Mouse (Mus musculus) embryonic facial prominence, embryonic 10.5 days (tissue): Measurements from ENCODE around the gene Slc26a1. TPM values are rescaled to one million over a fixed set of nuclear protein-coding genes. Genes with fewer than 3 reads are reported as not detected.

Experiments used
- DNase-seq: peaks from one replicate; pipeline ENCODE4 v3.0.0-alpha.2; 2017; ENCODE audit warnings: low spot score
- H3K27ac ChIP-seq: fragments of 300-500 bp; sonication (generic); replicated peaks from 2 replicates; pipeline ENCODE4 v1.5.1; 2016; ENCODE audit warnings: mild to moderate bottlenecking
- H3K27me3 ChIP-seq: fragments of 300-500 bp; sonication (generic); replicated peaks from 2 replicates; pipeline ENCODE4 v1.6.1; 2016; ENCODE audit warnings: low read depth, mild to moderate bottlenecking; ENCODE audit not compliant: poor library complexity, severe bottlenecking
- H3K36me3 ChIP-seq: fragments of 300-500 bp; sonication (generic); replicated peaks from 2 replicates; pipeline ENCODE4 v1.6.1; 2016; ENCODE audit warnings: mild to moderate bottlenecking, moderate library complexity
- H3K4me1 ChIP-seq: fragments of 300-500 bp; sonication (generic); 2 replicates; pipeline ENCODE4 v1.6.1; 2016
- H3K4me3 ChIP-seq: fragments of 300-500 bp; sonication (generic); 2 replicates; pipeline ENCODE4 v1.5.1; 2016; ENCODE audit warnings: mild to moderate bottlenecking, moderate library complexity
- H3K9me3 ChIP-seq: fragments of 300-500 bp; sonication (generic); 2 replicates; pipeline ENCODE4 v1.6.1; 2016; ENCODE audit warnings: mild to moderate bottlenecking
- WGBS: fragments of 180-500 bp; shearing (Covaris S2); methylation state at CpG from one replicate; pipeline ENCODE4 v1.1.7; 2016; 5-methylcytosine and 5-hydroxymethylcytosine counted together
- polyA plus RNA-seq: library from polyadenylated mRNA; unstranded; fragments of >200 nt; fragmentation: Nextera tagmentation; extraction: Ambion mirVana; gene quantifications from 2 replicates; pipeline ENCODE4 v1.2.1, GENCODE M21; 2016

Slc26a1 gene
- polyA plus RNA-seq, 1 experiment from 2014 or later, result 0.92 TPM

GRCm38 (mm10) chr5:108665066-108665465 lies 10.3 kb downstream of the Slc26a1 start:
- H3K27ac ChIP-seq, result no peak overlapping the region
- peaks cover 22% of the 10 kb centered on the region for H3K4me1 ChIP-seq
- no peak overlapping the region for H3K4me3 ChIP-seq
- no peak for DNase-seq
- WGBS, result 47% methylated on average over 3 of the region's 3 CpGs
- H3K27me3 ChIP-seq, result peaks cover 6% of the 10 kb centered on the region; the same call in 1 of the 2 replicates
- no peaks in the 10 kb centered on the region for H3K36me3 ChIP-seq
- H3K9me3 ChIP-seq, result no peaks in the 10 kb centered on the region

DNA sequence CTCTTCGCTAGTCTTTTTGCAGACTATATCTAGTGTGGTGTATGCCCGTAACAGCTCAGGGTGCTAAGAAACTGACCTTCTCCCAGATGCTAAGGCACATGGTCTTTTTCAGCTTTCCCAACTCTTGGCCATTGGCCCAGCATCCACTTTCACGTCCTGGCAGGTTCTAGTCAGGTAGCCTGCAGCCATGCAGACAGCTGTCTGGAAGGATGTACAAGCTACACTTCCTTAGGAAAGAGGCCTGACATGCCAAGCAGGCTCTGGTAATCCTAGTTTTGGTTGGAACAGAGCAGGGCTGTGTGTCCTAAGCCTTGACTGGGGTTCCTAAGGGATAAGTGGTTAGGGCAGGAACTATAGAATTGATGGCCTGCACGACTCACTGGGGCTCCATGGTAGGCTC lies 12.6 kb downstream of the Slc26a1 start:
- DNase-seq, result no peak
- 86% methylated on average over 4 of the region's 4 CpGs for WGBS
- Histone ChIP-seq H3K27ac (no peak overlapping the region), H3K27me3 (peaks cover 6% of the 10 kb centered on the region; the same call in 1 of the 2 replicates), H3K4me3 (no peak overlapping the region), H3K4me1 (peaks cover 20% of the 10 kb centered on the region), H3K36me3 (peaks cover 9% of the 10 kb centered on the region; the same call in 1 of the 2 replicates), H3K9me3 (no peaks in the 10 kb centered on the region)

GRCm38 (mm10) chr5:108660632-108661268 lies 14.6 kb downstream of the Slc26a1 start:
- Histone ChIP-seq H3K27ac (peak overlapping the region; percentile 86), H3K9me3 (no peaks in the 10 kb centered on the region), H3K4me1 (peaks cover 20% of the 10 kb centered on the region), H3K27me3 (peaks cover 6% of the 10 kb centered on the region; the same call in 1 of the 2 replicates), H3K36me3 (peaks cover 27% of the 10 kb centered on the region), H3K4me3 (peak overlapping the region; percentile 81)
- 14% methylated on average over 36 of the region's 36 CpGs for WGBS
- DNase-seq, result peak; percentile 92

- 11% methylated on average over 24 of the region's 24 CpGs for WGBS
- peaks cover 20% of the 10 kb centered on the region for H3K4me1 ChIP-seq
- peak within 1 kb of the TSS; percentile 86 for H3K27ac ChIP-seq
- peak; percentile 16 for DNase-seq
- H3K9me3 ChIP-seq, result no peaks in the 10 kb centered on the region
- H3K36me3 ChIP-seq, result peaks cover 35% of the 10 kb centered on the region
- peaks cover 6% of the 10 kb centered on the region; the same call in 1 of the 2 replicates for H3K27me3 ChIP-seq
- peak within 1 kb of the TSS; percentile 81 for H3K4me3 ChIP-seq
These were observed 15.4 kb downstream of the Slc26a1 start, which contains the start of gene Idua for GRCm38 (mm10) chr5:108659698-108660631. Idua (plus strand) TSS chr5:108660331.

DNA sequence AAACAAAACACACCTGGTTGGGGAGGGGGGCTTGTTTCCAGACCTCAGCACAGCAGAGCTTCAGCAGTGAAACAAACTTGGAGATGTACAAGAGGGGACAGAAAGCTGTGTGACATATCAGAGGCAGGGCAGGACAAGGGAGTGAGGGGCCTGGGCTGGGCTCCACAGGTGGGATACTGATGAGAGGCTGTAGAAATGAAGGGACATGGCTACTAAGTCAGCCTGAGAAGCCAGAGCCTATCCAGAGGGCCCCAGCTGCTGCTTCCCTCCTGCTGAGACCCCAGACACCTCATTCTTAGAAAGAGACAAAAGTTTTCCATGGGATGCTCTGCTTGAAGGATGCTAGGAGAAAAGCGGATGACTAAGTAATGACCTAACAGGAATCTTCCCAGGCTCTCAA lies 16.8 kb downstream of the Slc26a1 start:
- peaks cover 48% of the 10 kb centered on the region for H3K36me3 ChIP-seq
- DNase-seq, result no peak
- H3K27me3 ChIP-seq, result peaks cover 6% of the 10 kb centered on the region; the same call in 1 of the 2 replicates
- no peaks in the 10 kb centered on the region for H3K9me3 ChIP-seq
- peaks cover 20% of the 10 kb centered on the region for H3K4me1 ChIP-seq
- H3K27ac ChIP-seq, result no peak overlapping the region
- H3K4me3 ChIP-seq, result no peak overlapping the region
- WGBS, result 79% methylated on average over 1 of the region's 1 CpGs

- Histone ChIP-seq H3K9me3 (no peaks in the 10 kb centered on the region), H3K4me1 (peaks cover 20% of the 10 kb centered on the region), H3K4me3 (no peak overlapping the region), H3K27ac (no peak overlapping the region), H3K27me3 (no peaks in the 10 kb centered on the region), H3K36me3 (peaks cover 60% of the 10 kb centered on the region)
- DNase-seq, result no peak
- 85% methylated on average over 5 of the region's 5 CpGs for WGBS
These were observed 18.0 kb downstream of the Slc26a1 start for GRCm38 (mm10) chr5:108657406-108657805.

DNA sequence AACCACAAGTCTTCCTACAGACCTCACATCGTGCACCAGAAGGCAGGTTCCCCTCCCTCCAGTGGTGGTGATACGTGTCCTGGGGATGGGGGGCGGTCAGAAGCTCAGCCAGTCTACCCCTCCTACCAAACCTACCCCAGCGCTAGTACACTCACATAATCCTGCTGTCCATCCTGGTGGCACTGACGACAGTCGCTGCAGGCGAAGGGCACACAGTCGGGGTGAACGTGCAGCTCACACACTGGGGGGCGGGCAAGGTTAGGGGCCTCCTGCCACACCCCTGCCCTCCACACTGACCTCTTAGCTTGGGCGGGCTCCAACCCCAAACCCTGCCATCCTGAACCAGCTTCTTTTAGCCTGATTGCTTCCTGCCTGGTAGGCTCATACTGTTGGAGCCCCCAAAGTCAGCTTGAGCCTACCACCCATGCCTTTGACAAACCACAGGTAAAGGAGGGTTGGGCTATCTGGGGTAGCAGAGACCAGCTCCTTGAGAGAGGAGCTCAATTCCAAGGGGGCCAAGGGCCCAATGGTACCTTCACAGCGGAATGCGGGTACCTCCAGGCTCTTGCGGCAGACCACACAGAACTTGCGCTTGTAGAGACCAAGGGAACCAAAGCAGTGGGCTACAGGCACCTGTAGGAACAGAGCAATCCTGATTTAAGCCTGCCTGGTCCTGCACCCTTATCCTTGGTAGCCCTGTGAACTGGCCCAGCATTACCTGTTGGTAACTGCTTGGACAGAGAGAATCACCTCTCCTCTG lies 19.3 kb downstream of the Slc26a1 start:
- H3K4me3 ChIP-seq, result no peak overlapping the region
- H3K36me3 ChIP-seq, result peaks cover 70% of the 10 kb centered on the region
- no peaks in the 10 kb centered on the region for H3K27me3 ChIP-seq
- no peak overlapping the region for H3K27ac ChIP-seq
- H3K9me3 ChIP-seq, result no peaks in the 10 kb centered on the region
- 94% methylated on average over 15 of the region's 15 CpGs for WGBS
- DNase-seq, result no peak
- H3K4me1 ChIP-seq, result peaks cover 18% of the 10 kb centered on the region

DNA sequence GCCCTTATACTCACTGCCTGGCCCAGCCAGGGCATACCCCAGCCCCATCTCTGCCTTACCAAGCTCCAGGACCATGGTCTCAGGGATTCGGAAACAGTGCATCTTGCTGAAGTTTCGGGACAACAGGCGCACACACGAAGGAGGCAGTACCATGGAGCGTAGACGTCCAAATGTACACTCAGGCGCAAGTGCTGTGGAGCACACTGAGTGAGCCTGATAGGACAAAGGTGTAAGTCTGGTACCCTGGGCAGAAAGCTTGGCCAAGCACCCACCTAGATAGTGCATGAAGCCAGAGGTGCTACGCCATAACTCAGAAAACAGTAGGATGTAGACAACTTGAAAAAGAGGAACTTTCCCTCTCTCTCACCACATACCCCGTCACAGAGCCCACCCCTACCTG lies 20.0 kb downstream of the Slc26a1 start:
- H3K9me3 ChIP-seq, result no peaks in the 10 kb centered on the region
- peaks cover 77% of the 10 kb centered on the region for H3K36me3 ChIP-seq

GRCm38 (mm10) chr5:108654444-108654990 lies 20.9 kb downstream of the Slc26a1 start:
- no peaks in the 10 kb centered on the region for H3K9me3 ChIP-seq
- no peak overlapping the region for H3K27ac ChIP-seq
- H3K27me3 ChIP-seq, result no peaks in the 10 kb centered on the region
- H3K4me3 ChIP-seq, result no peak overlapping the region
- no peak for DNase-seq
- 94% methylated on average over 10 of the region's 10 CpGs for WGBS
- H3K36me3 ChIP-seq, result peaks cover 85% of the 10 kb centered on the region
- peaks cover 7% of the 10 kb centered on the region for H3K4me1 ChIP-seq

More for the DNA sequence above, 20.0 kb downstream of the Slc26a1 start:
- WGBS, result 96% methylated on average over 9 of the region's 9 CpGs
- Histone ChIP-seq H3K27me3 (no peaks in the 10 kb centered on the region), H3K4me1 (peaks cover 15% of the 10 kb centered on the region), H3K27ac (no peak overlapping the region), H3K4me3 (no peak overlapping the region)
- DNase-seq, result no peak

DNA sequence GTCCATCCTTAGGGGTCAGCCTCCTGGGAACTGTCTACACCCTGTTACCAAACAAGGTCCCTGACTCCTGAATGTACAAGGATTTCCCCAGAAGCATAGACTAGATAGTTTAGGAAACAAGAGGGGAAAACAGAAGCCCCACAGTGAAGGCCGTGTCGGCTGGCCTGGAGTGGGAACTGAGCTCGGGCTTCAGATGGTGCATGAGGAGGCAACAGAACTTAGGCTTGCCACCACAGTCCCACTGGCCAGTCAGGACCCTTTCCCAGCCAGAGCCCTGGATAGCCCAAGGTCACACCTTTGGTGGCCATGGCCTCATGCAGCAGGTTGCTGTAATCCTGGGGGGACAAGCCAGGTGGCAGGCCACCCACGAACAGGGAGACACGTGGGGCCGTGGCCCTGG lies 22.0 kb downstream of the Slc26a1 start:
- Histone ChIP-seq H3K9me3 (no peaks in the 10 kb centered on the region), H3K36me3 (peaks cover 94% of the 10 kb centered on the region), H3K27ac (no peak overlapping the region), H3K4me1 (no peaks in the 10 kb centered on the region), H3K27me3 (no peaks in the 10 kb centered on the region), H3K4me3 (no peak overlapping the region)
- 89% methylated on average over 6 of the region's 6 CpGs for WGBS
- no peak for DNase-seq

DNA sequence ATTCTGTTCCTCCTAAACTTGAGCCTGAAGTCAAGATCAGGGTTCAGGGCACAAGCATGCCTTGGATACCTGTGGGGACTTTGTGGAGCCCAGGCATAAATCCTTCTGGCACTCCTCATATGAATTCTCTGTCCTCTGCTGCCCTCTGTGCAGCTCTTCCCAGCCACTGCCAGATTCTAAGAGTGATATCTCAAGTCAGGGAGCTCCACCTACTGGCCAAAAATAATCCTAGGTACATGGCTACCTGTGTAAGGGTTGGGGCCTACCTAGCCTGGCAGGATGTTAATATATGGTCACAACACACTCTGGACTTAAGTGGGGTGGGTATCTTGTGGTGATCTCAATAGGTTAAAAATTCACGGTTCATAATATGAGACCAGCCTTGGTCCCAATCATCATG lies 23.5 kb downstream of the Slc26a1 start:
- no peaks in the 10 kb centered on the region for H3K27me3 ChIP-seq
- no peaks in the 10 kb centered on the region for H3K9me3 ChIP-seq
- peak; percentile 47 for DNase-seq
- H3K27ac ChIP-seq, result no peak overlapping the region
- H3K36me3 ChIP-seq, result peaks cover 94% of the 10 kb centered on the region
- no peaks in the 10 kb centered on the region for H3K4me1 ChIP-seq
- 61% methylated on average over 1 of the region's 1 CpGs for WGBS
- H3K4me3 ChIP-seq, result no peak overlapping the region
